Mouse (Mus musculus): ENCODE data around the gene Gnb3.

- TF ChIP-seq CTCF (conservative IDR thresholded peaks at IDR 0.05; ENCODE audit: insufficient read depth, insufficient read length, low read depth, low read length): no peak
- no peak for TF ChIP-seq POLR2A (IDR thresholded peaks at IDR 0.05; ENCODE audit: low read depth, low read length)
These were observed 43.3 kb upstream of the Gnb3 start for GRCm38 (mm10) chr6:124883351-124883750.

Data from kidney, adult 2 months (tissue).